Mouse (Mus musculus) urinary bladder, postnatal 4 days (tissue): Measurements from ENCODE around the gene Oprd1.

Experiments
- DNase-seq, 2 experiments: peaks; one replicate each; pipeline ENCODE4 v3.0.0; 2021 to 2022; ENCODE audit warnings: low spot score in 2 of 2

Gene Oprd1

GRCm38 (mm10) chr4:132144080-132144841, at the start of gene Oprd1:
Gene Oprd1 (minus strand): TSS chr4:132144486.
- no peak for DNase-seq

- DNase-seq: no peak
Observed at GRCm38 (mm10) chr4:132187826-132188401, 43.6 kb upstream of the Oprd1 start.

DNA sequence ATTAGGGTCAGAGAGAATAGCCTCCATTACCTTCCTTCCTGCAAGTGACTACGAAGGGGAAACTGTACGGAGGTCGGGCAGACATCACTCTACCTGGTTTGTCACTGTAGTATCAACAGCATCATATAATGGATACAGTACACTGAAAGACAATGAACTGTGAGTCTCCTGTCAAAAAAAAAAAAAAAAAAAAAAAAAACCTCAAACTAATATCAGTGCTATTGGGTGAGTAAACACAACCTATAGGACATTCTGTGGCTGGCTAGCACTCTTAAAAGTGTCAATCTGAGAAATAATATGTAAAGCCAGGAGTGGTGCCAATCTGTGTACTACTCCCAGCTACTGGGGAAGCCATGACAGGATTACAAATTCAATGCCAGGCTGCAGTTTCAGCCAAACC, 38.9 kb upstream of the Oprd1 start:
- DNase-seq: no peak

- no peak for DNase-seq
Observed at GRCm38 (mm10) chr4:132181721-132182658, 37.7 kb upstream of the Oprd1 start.

- DNase-seq: no peak
Observed at GRCm38 (mm10) chr4:132180710-132181109, 36.4 kb upstream of the Oprd1 start.

- DNase-seq: no peak
Observed at GRCm38 (mm10) chr4:132178630-132179059, 34.4 kb upstream of the Oprd1 start.

DNA sequence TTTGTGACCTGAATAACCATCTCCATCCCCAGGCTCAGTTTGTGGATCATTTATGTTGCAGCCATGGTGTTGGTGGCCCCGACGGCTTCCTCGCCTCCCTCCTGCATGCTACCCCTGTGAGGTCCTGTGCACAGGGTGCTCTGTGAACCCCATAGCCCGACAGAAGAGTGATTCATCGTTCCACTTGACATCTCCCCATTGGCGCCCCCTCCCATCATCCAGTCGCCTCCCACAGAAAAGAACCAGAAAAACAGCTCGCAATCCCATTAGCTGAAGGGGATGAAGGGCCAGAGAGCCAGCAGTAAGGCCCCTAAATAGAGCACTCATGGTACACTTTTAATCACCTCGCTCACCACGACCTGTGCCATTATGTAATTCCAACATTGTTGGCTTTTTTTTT, 32.2 kb upstream of the Oprd1 start:
- DNase-seq: no peak

GRCm38 (mm10) chr4:132170891-132171290, 26.6 kb upstream of the Oprd1 start:
- DNase-seq: no peak

- no peak for DNase-seq
Observed at GRCm38 (mm10) chr4:132169761-132170160, 25.5 kb upstream of the Oprd1 start.

DNA sequence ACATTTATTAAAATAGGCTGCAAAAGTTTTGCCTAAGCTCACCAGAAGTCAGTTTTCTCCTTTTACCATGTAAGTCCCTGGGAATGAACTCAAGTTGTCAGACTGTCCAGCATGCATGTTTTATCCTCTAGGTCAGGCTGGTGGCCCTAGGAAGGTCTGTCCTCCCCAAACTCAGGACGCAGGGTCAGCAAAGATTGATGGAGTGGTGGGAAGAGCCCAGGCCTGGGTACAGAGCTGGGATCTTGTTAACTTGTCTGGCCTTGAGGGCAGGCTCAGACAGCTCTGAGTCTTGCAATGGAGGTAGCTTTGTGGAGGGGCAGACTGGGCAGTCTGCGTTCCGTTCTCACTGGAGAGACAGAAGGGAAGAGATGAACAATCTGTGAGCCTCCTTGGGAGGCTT, 25.0 kb upstream of the Oprd1 start:
- no peak for DNase-seq

- DNase-seq: no peak
Observed at GRCm38 (mm10) chr4:132167436-132167835, 23.1 kb upstream of the Oprd1 start.

GRCm38 (mm10) chr4:132166350-132167290, 22.3 kb upstream of the Oprd1 start:
- no peak for DNase-seq

GRCm38 (mm10) chr4:132165691-132166090, 21.4 kb upstream of the Oprd1 start:
- DNase-seq: no peak

DNA sequence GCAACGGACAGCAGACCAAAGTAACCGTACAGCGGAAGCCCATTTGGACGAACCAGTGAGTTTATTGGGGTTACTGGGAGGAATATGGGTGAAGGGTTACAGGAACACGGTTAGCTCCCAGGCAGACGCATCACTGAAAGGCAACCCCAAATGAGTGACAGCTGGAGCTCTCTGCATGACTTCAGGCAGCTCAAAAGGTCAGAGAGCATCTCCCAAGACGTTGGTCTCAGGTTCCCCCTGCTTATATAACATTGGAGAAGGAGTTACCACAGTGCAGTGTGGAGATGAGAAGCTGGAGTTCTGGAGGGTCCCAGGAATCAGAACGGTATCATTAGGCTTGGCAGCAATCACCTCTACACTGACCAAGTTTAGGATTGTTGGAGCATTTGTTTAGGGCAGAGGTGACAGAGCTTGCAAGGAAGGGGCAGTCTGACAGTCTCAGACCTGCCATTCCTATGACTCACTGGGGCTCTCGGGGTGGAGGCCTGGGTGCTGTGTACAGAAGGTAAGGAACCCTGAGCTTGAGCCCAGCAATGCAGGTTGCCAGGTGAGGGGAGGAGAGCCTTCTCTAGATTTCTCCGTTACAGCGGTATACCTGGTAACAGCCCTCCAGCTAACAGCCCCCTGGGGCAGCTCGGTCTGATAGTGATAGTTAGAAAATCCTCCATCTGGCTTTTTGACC, 12.8 kb upstream of the Oprd1 start:
- DNase-seq: no peak

DNA sequence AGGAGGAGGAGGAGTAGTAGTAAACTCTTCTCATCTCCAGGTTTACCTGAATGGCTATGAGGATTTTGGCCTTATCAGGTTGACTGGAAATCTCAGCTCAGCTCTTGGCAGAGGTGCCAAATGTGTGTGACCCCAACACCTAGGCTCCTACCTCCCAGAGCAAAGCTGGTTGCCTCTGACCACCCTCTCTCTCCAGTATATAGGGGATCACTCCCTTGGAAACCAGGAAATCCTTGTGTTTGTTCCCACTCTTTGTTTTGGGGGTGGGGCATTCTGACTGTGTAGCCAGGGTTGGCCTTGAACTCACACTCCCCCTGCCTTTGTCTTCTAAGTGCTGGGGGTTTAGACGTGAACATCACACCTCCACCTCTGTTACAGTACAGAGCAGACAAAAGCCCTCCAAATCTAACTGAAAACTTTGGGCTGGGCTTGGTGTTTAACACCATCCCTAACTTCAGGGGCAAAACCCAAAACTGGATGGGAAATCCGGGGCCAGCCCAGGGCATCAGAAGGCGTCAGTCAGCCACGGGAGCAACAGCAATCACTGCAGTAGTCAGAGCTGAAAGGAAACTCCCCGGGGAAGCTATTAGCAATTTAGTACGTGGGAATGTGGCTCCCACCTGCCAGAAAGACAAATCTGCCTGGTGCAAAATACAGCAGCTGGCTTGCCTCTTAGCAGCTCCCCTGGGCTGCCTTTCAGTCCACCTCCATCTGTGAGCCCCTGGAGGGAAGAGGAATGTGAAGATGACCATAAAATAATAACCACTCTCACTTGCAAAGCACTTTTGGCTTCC, 10.8 kb upstream of the Oprd1 start:
- DNase-seq: no peak

GRCm38 (mm10) chr4:132151673-132152072, 7.4 kb upstream of the Oprd1 start:
- no peak for DNase-seq

- DNase-seq: no peak
Observed at GRCm38 (mm10) chr4:132146201-132146600, 1.9 kb upstream of the Oprd1 start.

GRCm38 (mm10) chr4:132145092-132145491, 806 bp upstream of the Oprd1 start:
- no peak for DNase-seq

DNA sequence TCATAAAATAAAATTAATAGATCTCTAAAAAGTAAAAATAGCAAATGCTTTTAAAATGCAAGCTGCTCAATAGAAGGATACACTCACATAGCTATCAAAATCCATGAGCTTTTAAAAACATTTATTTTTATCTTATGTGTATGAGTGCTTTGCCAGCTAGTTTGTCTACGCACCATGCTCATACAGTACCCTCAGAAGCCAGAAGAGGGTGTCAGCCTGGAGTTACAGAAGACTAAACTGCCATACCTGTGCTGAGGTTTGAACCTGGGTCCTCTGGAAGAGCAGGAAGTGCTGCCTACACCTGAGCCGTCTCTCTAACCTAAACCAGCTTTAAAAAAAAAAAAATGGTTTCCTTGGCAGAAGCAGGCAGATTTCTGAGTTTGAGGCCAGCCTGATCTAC, 5.6 kb downstream of the Oprd1 start:
- DNase-seq: no peak

DNA sequence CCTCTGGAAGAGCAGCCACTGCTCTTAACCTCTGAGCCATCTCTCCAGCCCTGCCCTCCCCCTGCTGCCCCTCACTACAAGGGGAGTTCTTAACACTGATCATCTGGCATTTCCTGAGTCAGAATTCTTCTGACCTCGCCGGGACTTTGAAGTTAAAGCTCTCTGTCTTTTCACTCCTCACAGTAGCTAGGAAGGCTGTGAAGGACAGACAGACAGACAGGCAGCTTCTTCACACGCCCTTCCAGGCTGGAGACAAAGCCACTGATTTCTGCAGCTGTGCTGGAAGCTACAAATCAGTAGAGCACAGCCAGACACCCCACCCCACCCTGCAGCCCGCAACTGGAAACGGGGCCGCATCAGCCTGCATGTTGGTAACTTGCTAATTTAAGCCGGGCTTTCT, 7.3 kb downstream of the Oprd1 start:
- no peak for DNase-seq
